Mouse (Mus musculus): ENCODE data around the gene Cacna1b. TPM values are rescaled to one million over a fixed set of nuclear protein-coding genes. Genes with fewer than 3 reads are reported as not detected.
A peak's percentile ranks its signal among the peaks of the same experiment; 100 is the strongest.

Cacna1b gene
- polyA plus RNA-seq, 1 experiment from 2014 or later: 0.97 TPM

DNA sequence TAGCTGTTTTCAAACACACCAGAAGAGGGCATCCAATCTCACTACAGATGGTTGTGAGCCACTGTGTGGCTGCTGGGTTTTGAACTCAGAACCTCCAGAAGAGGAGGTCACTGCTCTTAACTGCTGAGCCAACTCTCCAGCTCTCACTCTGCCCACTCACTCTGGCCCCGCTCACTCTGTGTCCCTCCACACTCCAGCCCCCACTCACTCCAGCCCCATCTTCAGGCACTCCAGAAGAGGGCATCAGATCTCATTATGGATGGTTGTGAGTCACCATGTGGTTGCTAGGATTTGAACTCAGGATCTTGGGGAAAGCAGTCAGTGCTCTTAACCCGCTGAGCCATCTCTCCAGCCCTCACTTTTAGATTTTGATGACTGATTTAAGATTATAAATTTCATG is 70.6 kb downstream of the Cacna1b start:
- Histone ChIP-seq H3K36me3 (ENCODE audit: control insufficient read depth, insufficient read depth, low read length) (no peaks in the 10 kb centered on the region), H3K4me3 (ENCODE audit: low read length) (no peak overlapping the region), H3K4me1 (ENCODE audit: control insufficient read depth, insufficient read depth, low read length) (no peaks in the 10 kb centered on the region), H3K9ac (ENCODE audit: low read depth, low read length) (no peak overlapping the region), H3K4me2 (ENCODE audit: low read depth, low read length) (no peak overlapping the region), H3K27ac (ENCODE audit: low read length) (no peak overlapping the region), H3K9me3 (ENCODE audit: control insufficient read depth, low read length) (no peaks in the 10 kb centered on the region), H3K27me3 (replicated peaks; ENCODE audit: control insufficient read depth, insufficient read depth, low read length) (no peaks in the 10 kb centered on the region)
- ATAC-seq: no peak
- 91% methylated on average over 2 of the region's 2 CpGs for WGBS

- H3K9me3 ChIP-seq (ENCODE audit: control insufficient read depth, low read length): no peaks in the 10 kb centered on the region
- H3K4me1 ChIP-seq (ENCODE audit: control insufficient read depth, insufficient read depth, low read length): no peaks in the 10 kb centered on the region
- no peaks in the 10 kb centered on the region for H3K27me3 ChIP-seq (replicated peaks; ENCODE audit: control insufficient read depth, insufficient read depth, low read length)
- WGBS: 88% methylated on average over 2 of the region's 2 CpGs
- H3K9ac ChIP-seq (ENCODE audit: low read depth, low read length): no peak overlapping the region
- no peak overlapping the region for H3K4me2 ChIP-seq (ENCODE audit: low read depth, low read length)
- H3K36me3 ChIP-seq (ENCODE audit: control insufficient read depth, insufficient read depth, low read length): no peaks in the 10 kb centered on the region
- no peak for ATAC-seq
- H3K4me3 ChIP-seq (ENCODE audit: low read length): no peak overlapping the region
- no peak overlapping the region for H3K27ac ChIP-seq (ENCODE audit: low read length)
Measured at GRCm38 (mm10) chr2:24690356-24690755, 72.6 kb downstream of the Cacna1b start.

- H3K4me3 ChIP-seq (ENCODE audit: low read length): no peak overlapping the region
- no peak overlapping the region for H3K9ac ChIP-seq (ENCODE audit: low read depth, low read length)
- H3K4me1 ChIP-seq (ENCODE audit: control insufficient read depth, insufficient read depth, low read length): no peaks in the 10 kb centered on the region
- no peaks in the 10 kb centered on the region for H3K9me3 ChIP-seq (ENCODE audit: control insufficient read depth, low read length)
- ATAC-seq: no peak
- no peaks in the 10 kb centered on the region for H3K36me3 ChIP-seq (ENCODE audit: control insufficient read depth, insufficient read depth, low read length)
- WGBS: 63% methylated on average over 5 of the region's 5 CpGs
- H3K4me2 ChIP-seq (ENCODE audit: low read depth, low read length): no peak overlapping the region
- H3K27me3 ChIP-seq (replicated peaks; ENCODE audit: control insufficient read depth, insufficient read depth, low read length): no peaks in the 10 kb centered on the region
- no peak overlapping the region for H3K27ac ChIP-seq (ENCODE audit: low read length)
Measured at GRCm38 (mm10) chr2:24685347-24685746, 77.6 kb downstream of the Cacna1b start.

- no peaks in the 10 kb centered on the region for H3K27me3 ChIP-seq (replicated peaks; ENCODE audit: control insufficient read depth, insufficient read depth, low read length)
Measured at GRCm38 (mm10) chr2:24684796-24685195, 78.2 kb downstream of the Cacna1b start.

GRCm38 (mm10) chr2:24683266-24683665 is 79.7 kb downstream of the Cacna1b start:
- 79% methylated on average over 3 of the region's 3 CpGs for WGBS
- no peak for ATAC-seq
- Histone ChIP-seq H3K9ac (ENCODE audit: low read depth, low read length) (no peak overlapping the region), H3K4me3 (ENCODE audit: low read length) (no peak overlapping the region), H3K36me3 (ENCODE audit: control insufficient read depth, insufficient read depth, low read length) (no peaks in the 10 kb centered on the region), H3K9me3 (ENCODE audit: control insufficient read depth, low read length) (no peaks in the 10 kb centered on the region), H3K4me1 (ENCODE audit: control insufficient read depth, insufficient read depth, low read length) (0 out of 2 replicates have a peak, but pooled peaks cover 3% of the 10 kb centered on the region), H3K27ac (ENCODE audit: low read length) (no peak overlapping the region), H3K27me3 (replicated peaks; ENCODE audit: control insufficient read depth, insufficient read depth, low read length) (no peaks in the 10 kb centered on the region; the same call in 1 of the 2 replicates), H3K4me2 (ENCODE audit: low read depth, low read length) (no peak overlapping the region)

More at GRCm38 (mm10) chr2:24684796-24685195, 78.2 kb downstream of the Cacna1b start:
- Histone ChIP-seq H3K9ac (ENCODE audit: low read depth, low read length) (no peak overlapping the region), H3K4me1 (ENCODE audit: control insufficient read depth, insufficient read depth, low read length) (no peaks in the 10 kb centered on the region), H3K4me2 (ENCODE audit: low read depth, low read length) (no peak overlapping the region), H3K36me3 (ENCODE audit: control insufficient read depth, insufficient read depth, low read length) (no peaks in the 10 kb centered on the region), H3K4me3 (ENCODE audit: low read length) (no peak overlapping the region), H3K27ac (ENCODE audit: low read length) (no peak overlapping the region), H3K9me3 (ENCODE audit: control insufficient read depth, low read length) (no peaks in the 10 kb centered on the region)
- ATAC-seq: no peak
- WGBS: 85% methylated on average over 4 of the region's 4 CpGs

DNA sequence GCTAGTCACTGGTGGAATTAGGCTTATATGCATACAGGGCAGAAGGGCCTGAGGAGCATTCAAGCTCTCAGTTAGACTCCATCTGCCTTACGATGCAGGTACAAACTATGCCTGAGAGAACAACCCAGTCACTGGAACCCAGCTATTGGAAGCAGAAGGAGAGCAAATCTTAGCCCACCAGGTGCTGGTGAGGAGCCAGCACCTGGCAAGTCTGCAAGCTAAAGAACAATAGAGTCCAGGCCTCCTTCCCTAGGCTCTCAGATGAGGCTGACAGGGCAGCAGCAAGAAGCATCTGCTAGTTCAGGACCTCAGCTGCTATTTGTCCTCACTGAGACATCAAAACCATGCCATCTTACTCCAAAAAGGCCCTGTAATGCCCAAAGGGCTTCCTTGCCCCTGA is 82.2 kb downstream of the Cacna1b start:
- H3K9ac ChIP-seq (ENCODE audit: low read depth, low read length): no peak overlapping the region
- ATAC-seq: no peak
- 88% methylated on average over 1 of the region's 1 CpGs for WGBS
- no peaks in the 10 kb centered on the region; the same call in 1 of the 2 replicates for H3K27me3 ChIP-seq (replicated peaks; ENCODE audit: control insufficient read depth, insufficient read depth, low read length)
- H3K27ac ChIP-seq (ENCODE audit: low read length): no peak overlapping the region
- H3K4me2 ChIP-seq (ENCODE audit: low read depth, low read length): no peak overlapping the region
- no peaks in the 10 kb centered on the region for H3K36me3 ChIP-seq (ENCODE audit: control insufficient read depth, insufficient read depth, low read length)
- 0 out of 2 replicates have a peak, but pooled peaks cover 3% of the 10 kb centered on the region for H3K4me1 ChIP-seq (ENCODE audit: control insufficient read depth, insufficient read depth, low read length)
- no peaks in the 10 kb centered on the region for H3K9me3 ChIP-seq (ENCODE audit: control insufficient read depth, low read length)
- H3K4me3 ChIP-seq (ENCODE audit: low read length): no peak overlapping the region

GRCm38 (mm10) chr2:24680176-24680575 is 82.8 kb downstream of the Cacna1b start:
- no peak for ATAC-seq
- H3K9ac ChIP-seq (ENCODE audit: low read depth, low read length): no peak overlapping the region
- H3K36me3 ChIP-seq (ENCODE audit: control insufficient read depth, insufficient read depth, low read length): no peaks in the 10 kb centered on the region
- H3K27me3 ChIP-seq (replicated peaks; ENCODE audit: control insufficient read depth, insufficient read depth, low read length): no peaks in the 10 kb centered on the region; the same call in 1 of the 2 replicates
- H3K4me2 ChIP-seq (ENCODE audit: low read depth, low read length): no peak overlapping the region
- H3K27ac ChIP-seq (ENCODE audit: low read length): no peak overlapping the region
- H3K4me1 ChIP-seq (ENCODE audit: control insufficient read depth, insufficient read depth, low read length): 0 out of 2 replicates have a peak, but pooled peaks cover 3% of the 10 kb centered on the region
- H3K9me3 ChIP-seq (ENCODE audit: control insufficient read depth, low read length): no peaks in the 10 kb centered on the region
- WGBS: 81% methylated on average over 2 of the region's 2 CpGs
- no peak overlapping the region for H3K4me3 ChIP-seq (ENCODE audit: low read length)

DNA sequence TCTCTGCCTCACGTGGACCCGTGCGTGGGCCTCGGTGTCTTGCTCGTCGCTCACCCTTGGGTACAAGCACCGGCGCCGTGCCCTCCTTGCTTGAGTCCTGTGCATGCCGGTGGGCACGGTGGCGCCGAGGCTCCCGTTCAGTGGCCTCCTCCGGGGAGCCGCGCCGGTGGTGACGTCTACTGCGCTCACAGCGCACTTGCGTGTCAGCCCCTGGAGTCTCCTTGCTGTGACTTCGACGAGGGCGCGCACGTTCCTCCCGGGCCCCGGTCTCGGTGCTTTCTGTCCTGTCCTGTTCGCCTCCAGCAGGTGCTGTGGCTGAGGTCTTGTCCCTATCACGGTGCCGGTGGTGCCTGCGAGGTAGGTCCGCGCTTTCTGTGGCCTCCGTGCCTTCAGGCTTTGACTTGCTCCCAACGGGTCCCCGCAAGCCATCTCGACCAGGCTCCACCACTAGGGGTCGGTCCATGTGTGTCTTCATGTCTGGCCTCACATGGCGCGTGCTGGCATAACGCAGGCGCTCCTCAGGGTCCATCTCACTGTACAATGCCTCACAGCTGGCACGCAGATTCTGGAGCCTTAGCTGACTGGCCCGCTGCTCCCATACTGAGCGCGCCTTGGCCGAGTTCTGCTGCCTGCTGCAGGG is 83.8 kb downstream of the Cacna1b start:
- H3K27me3 ChIP-seq (replicated peaks; ENCODE audit: control insufficient read depth, insufficient read depth, low read length): no peaks in the 10 kb centered on the region; the same call in 1 of the 2 replicates
- WGBS: 25% methylated on average over 50 of the region's 50 CpGs
- peak overlapping the region; percentile 62 for H3K4me2 ChIP-seq (ENCODE audit: low read depth, low read length)
- no peaks in the 10 kb centered on the region for H3K36me3 ChIP-seq (ENCODE audit: control insufficient read depth, insufficient read depth, low read length)
- H3K9ac ChIP-seq (ENCODE audit: low read depth, low read length): peak overlapping the region; percentile 22; the same call in 1 of the 2 replicates
- peak; percentile 70; the same call in 1 of the 2 replicates for ATAC-seq
- H3K9me3 ChIP-seq (ENCODE audit: control insufficient read depth, low read length): no peaks in the 10 kb centered on the region
- H3K4me3 ChIP-seq (ENCODE audit: low read length): peak overlapping the region; percentile 34
- H3K4me1 ChIP-seq (ENCODE audit: control insufficient read depth, insufficient read depth, low read length): 0 out of 2 replicates have a peak, but pooled peaks cover 3% of the 10 kb centered on the region
- H3K27ac ChIP-seq (ENCODE audit: low read length): no peak overlapping the region

GRCm38 (mm10) chr2:24678538-24678937 is 84.4 kb downstream of the Cacna1b start:
- Histone ChIP-seq H3K4me3 (ENCODE audit: low read length) (no peak overlapping the region; the same call in 1 of the 2 replicates), H3K9ac (ENCODE audit: low read depth, low read length) (peak overlapping the region; percentile 22; the same call in 1 of the 2 replicates)

More at GRCm38 (mm10) chr2:24678538-24678937, 84.4 kb downstream of the Cacna1b start:
- H3K36me3 ChIP-seq (ENCODE audit: control insufficient read depth, insufficient read depth, low read length): no peaks in the 10 kb centered on the region
- peak; percentile 48; the same call in 1 of the 2 replicates for ATAC-seq
- no peak overlapping the region for H3K27ac ChIP-seq (ENCODE audit: low read length)
- no peaks in the 10 kb centered on the region for H3K9me3 ChIP-seq (ENCODE audit: control insufficient read depth, low read length)
- WGBS: 54% methylated on average over 5 of the region's 5 CpGs
- peak overlapping the region; percentile 62 for H3K4me2 ChIP-seq (ENCODE audit: low read depth, low read length)
- H3K4me1 ChIP-seq (ENCODE audit: control insufficient read depth, insufficient read depth, low read length): 0 out of 2 replicates have a peak, but pooled peaks cover 3% of the 10 kb centered on the region
- H3K27me3 ChIP-seq (replicated peaks; ENCODE audit: control insufficient read depth, insufficient read depth, low read length): no peaks in the 10 kb centered on the region; the same call in 1 of the 2 replicates

Data from intestine, embryonic 16.5 days (tissue).